Mouse (Mus musculus): ENCODE measurements around the gene Mknk2. TPM values are rescaled to one million over a fixed set of nuclear protein-coding genes. Genes with fewer than 3 reads are reported as not detected.

Gene Mknk2
- polyA plus RNA-seq, 1 experiment, result 163 TPM

DNA sequence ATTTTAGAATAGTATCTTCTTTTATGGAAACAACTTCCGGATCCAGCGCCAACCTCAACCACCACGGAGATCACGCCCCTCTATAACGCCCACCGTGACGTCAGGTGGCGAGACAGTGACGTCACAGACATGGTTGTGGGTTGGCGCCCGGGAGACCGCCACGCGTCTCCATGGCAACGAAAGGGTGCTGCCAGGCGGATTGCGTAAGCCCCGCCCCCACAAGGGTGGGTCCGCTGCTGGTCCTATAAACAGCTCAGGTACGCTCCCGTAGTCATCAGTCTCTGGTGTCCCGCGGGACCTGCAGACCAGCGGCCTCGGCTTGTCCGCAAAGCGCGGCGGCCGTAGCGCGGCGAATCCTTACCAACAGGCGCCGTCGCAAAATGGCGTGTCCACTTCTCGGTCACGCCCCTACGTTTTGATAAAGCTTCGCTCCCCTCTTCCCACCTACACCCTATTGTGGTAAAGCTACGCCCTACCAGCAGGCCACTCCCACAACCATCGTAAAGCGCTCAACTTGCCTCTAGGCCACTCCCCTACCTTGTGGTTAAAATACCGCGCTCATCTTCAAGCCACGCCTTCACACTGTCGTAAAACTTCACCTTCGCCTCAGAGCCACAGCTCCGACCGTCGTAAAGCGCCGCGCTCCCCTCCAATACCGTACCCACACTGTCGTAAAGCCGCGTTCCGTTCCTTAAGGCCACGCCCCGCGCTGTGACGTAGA, 55.8 kb downstream of the Mknk2 start:
- under 1% methylated on average over 64 of the region's 64 CpGs for WGBS
- Histone ChIP-seq H3K36me3 (ENCODE audit: control insufficient read depth, insufficient read depth, low read length) (no peaks in the 10 kb centered on the region), H3K4me1 (ENCODE audit: control insufficient read depth, insufficient read depth, low read length) (peaks cover 8% of the 10 kb centered on the region; the same call in 1 of the 2 replicates), H3K27ac (ENCODE audit: insufficient read depth, low read depth, low read length) (peak overlapping the region; percentile 83), H3K27me3 (replicated peaks; ENCODE audit: control insufficient read depth, insufficient read depth, low read length) (no peaks in the 10 kb centered on the region), H3K4me3 (ENCODE audit: insufficient read depth, low read depth, low read length) (peak overlapping the region; percentile 55)
- peak; percentile 81 for TF ChIP-seq POLR2A (IDR thresholded peaks at IDR 0.05; ENCODE audit: low read depth, low read length)
- TF ChIP-seq CTCF (conservative IDR thresholded peaks at IDR 0.05; ENCODE audit: insufficient read depth, insufficient read length, low read depth, low read length), result no peak
- DNase-seq, result peak; percentile 100

DNA sequence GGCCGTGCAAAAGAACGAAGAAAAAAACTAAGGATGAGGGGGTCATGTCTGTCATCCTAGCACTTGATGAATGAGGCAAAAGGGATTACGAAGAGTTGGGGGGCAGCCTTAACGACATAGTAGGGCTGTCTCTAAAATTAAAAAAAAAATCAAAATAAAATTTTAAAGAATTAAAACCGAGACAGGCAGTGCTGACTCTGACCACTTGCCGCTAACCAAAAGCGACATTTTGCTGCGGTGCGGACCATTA, 56.3 kb downstream of the Mknk2 start:
- TF ChIP-seq POLR2A (IDR thresholded peaks at IDR 0.05; ENCODE audit: low read depth, low read length) (no peak), CTCF (conservative IDR thresholded peaks at IDR 0.05; ENCODE audit: insufficient read depth, insufficient read length, low read depth, low read length) (no peak)
- DNase-seq, result no peak
- H3K4me1 ChIP-seq (ENCODE audit: control insufficient read depth, insufficient read depth, low read length), result peaks cover 8% of the 10 kb centered on the region; the same call in 1 of the 2 replicates
- no peaks in the 10 kb centered on the region for H3K36me3 ChIP-seq (ENCODE audit: control insufficient read depth, insufficient read depth, low read length)
- under 1% methylated on average over 9 of the region's 9 CpGs for WGBS
- peak overlapping the region; percentile 55; the same call in 1 of the 2 replicates for H3K4me3 ChIP-seq (ENCODE audit: insufficient read depth, low read depth, low read length)
- no peaks in the 10 kb centered on the region for H3K27me3 ChIP-seq (replicated peaks; ENCODE audit: control insufficient read depth, insufficient read depth, low read length)
- peak overlapping the region; percentile 1 for H3K27ac ChIP-seq (ENCODE audit: insufficient read depth, low read depth, low read length)

GRCm38 (mm10) chr10:80620796-80621689, 56.9 kb downstream of the Mknk2 start:
- peak overlapping the region; percentile 1 for H3K27ac ChIP-seq (ENCODE audit: insufficient read depth, low read depth, low read length)
- H3K36me3 ChIP-seq (ENCODE audit: control insufficient read depth, insufficient read depth, low read length), result no peaks in the 10 kb centered on the region
- 0 out of 2 replicates have a peak overlapping the region, but pooled peaks have one; percentile 17 for H3K4me3 ChIP-seq (ENCODE audit: insufficient read depth, low read depth, low read length)
- TF ChIP-seq CTCF (conservative IDR thresholded peaks at IDR 0.05; ENCODE audit: insufficient read depth, insufficient read length, low read depth, low read length) (no peak), POLR2A (IDR thresholded peaks at IDR 0.05; ENCODE audit: low read depth, low read length) (no peak)
- DNase-seq, result no peak
- peaks cover 2% of the 10 kb centered on the region; the same call in 1 of the 2 replicates for H3K4me1 ChIP-seq (ENCODE audit: control insufficient read depth, insufficient read depth, low read length)
- 39% methylated on average over 16 of the region's 16 CpGs for WGBS
- H3K27me3 ChIP-seq (replicated peaks; ENCODE audit: control insufficient read depth, insufficient read depth, low read length), result no peaks in the 10 kb centered on the region

- Histone ChIP-seq H3K36me3 (ENCODE audit: control insufficient read depth, insufficient read depth, low read length) (no peaks in the 10 kb centered on the region), H3K27me3 (replicated peaks; ENCODE audit: control insufficient read depth, insufficient read depth, low read length) (no peaks in the 10 kb centered on the region), H3K4me3 (ENCODE audit: insufficient read depth, low read depth, low read length) (no peak overlapping the region), H3K4me1 (ENCODE audit: control insufficient read depth, insufficient read depth, low read length) (no peaks in the 10 kb centered on the region; the same call in 1 of the 2 replicates), H3K27ac (ENCODE audit: insufficient read depth, low read depth, low read length) (no peak overlapping the region)
- WGBS, result 88% methylated on average over 9 of the region's 9 CpGs
- no peak for DNase-seq
- TF ChIP-seq POLR2A (IDR thresholded peaks at IDR 0.05; ENCODE audit: low read depth, low read length) (no peak), CTCF (conservative IDR thresholded peaks at IDR 0.05; ENCODE audit: insufficient read depth, insufficient read length, low read depth, low read length) (no peak)
Measured at GRCm38 (mm10) chr10:80620365-80620764, 57.5 kb downstream of the Mknk2 start.

DNA sequence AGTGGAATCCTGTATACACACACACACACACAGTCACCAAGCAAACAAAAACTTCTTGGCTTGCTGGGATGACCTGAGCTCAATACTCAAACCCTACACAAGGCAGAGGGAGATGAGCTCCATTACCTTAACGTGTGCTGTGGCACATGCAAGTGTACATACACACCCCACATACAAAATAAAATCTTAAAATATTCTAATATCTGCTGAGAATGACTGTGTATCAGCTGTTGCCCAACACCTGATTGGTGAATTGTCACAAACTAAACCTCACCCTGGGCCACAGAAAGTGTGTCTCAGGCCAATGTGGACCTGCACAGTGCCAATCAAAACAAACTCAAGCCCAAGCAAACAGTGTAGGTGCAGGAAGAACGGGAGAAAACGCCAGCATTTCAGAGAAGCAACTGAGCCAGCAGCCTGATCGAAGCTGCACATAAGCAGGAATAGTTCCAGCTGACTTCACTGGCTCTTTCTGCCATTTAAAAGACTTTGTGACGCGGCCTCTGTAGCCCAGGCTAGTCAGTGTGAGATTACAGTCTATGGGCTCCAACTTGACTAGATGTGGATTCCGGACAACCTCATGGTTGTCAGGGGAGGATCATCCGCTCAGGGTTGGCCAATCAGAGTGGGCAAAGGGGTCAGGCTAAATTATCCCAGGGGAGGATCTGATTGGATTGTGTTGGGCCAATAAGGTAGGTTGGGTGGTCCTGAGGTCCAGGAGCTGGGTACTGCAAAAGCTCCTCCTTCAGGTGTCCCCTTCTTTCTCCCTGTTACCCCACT, 58.3 kb downstream of the Mknk2 start:
- no peak overlapping the region for H3K4me3 ChIP-seq (ENCODE audit: insufficient read depth, low read depth, low read length)
- peak; percentile 49 for DNase-seq
- WGBS, result 55% methylated on average over 8 of the region's 8 CpGs
- H3K27me3 ChIP-seq (replicated peaks; ENCODE audit: control insufficient read depth, insufficient read depth, low read length), result no peaks in the 10 kb centered on the region
- H3K36me3 ChIP-seq (ENCODE audit: control insufficient read depth, insufficient read depth, low read length), result no peaks in the 10 kb centered on the region
- TF ChIP-seq POLR2A (IDR thresholded peaks at IDR 0.05; ENCODE audit: low read depth, low read length) (no peak), CTCF (conservative IDR thresholded peaks at IDR 0.05; ENCODE audit: insufficient read depth, insufficient read length, low read depth, low read length) (no peak)
- no peaks in the 10 kb centered on the region; the same call in 1 of the 2 replicates for H3K4me1 ChIP-seq (ENCODE audit: control insufficient read depth, insufficient read depth, low read length)
- H3K27ac ChIP-seq (ENCODE audit: insufficient read depth, low read depth, low read length), result no peak overlapping the region

- DNase-seq, result peak; percentile 79
- peak overlapping the region; percentile 39 for H3K27ac ChIP-seq (ENCODE audit: insufficient read depth, low read depth, low read length)
- H3K36me3 ChIP-seq (ENCODE audit: control insufficient read depth, insufficient read depth, low read length), result no peaks in the 10 kb centered on the region
- no peaks in the 10 kb centered on the region; the same call in 1 of the 2 replicates for H3K4me1 ChIP-seq (ENCODE audit: control insufficient read depth, insufficient read depth, low read length)
- no peak overlapping the region for H3K4me3 ChIP-seq (ENCODE audit: insufficient read depth, low read depth, low read length)
- no peak for TF ChIP-seq POLR2A (IDR thresholded peaks at IDR 0.05; ENCODE audit: low read depth, low read length)
- no peak for TF ChIP-seq CTCF (conservative IDR thresholded peaks at IDR 0.05; ENCODE audit: insufficient read depth, insufficient read length, low read depth, low read length)
- no peaks in the 10 kb centered on the region for H3K27me3 ChIP-seq (replicated peaks; ENCODE audit: control insufficient read depth, insufficient read depth, low read length)
- 49% methylated on average over 9 of the region's 9 CpGs for WGBS
Measured at GRCm38 (mm10) chr10:80618181-80618580, 59.7 kb downstream of the Mknk2 start.

Other genes with a start within 250 kb of the Mknk2 start
- 33.3 and 38.6 TPM in 2 replicates for gene Tcf3, start 244.5 kb downstream of the Mknk2 start, polyA plus RNA-seq (2012; rRNA removed)
- 0.03 TPM in 1 of 2 replicates, not detected in the other for gene Onecut3, start 183.3 kb downstream of the Mknk2 start, polyA plus RNA-seq (2012; rRNA removed)
- gene Atp8b3, start 139.0 kb downstream of the Mknk2 start, polyA plus RNA-seq (2012; rRNA removed), result 0.17 and 0.46 TPM in 2 replicates
- gene Rexo1, start 116.6 kb downstream of the Mknk2 start, polyA plus RNA-seq (2012; rRNA removed), result 28.7 and 37.9 TPM in 2 replicates
- gene Klf16, start 100.8 kb downstream of the Mknk2 start, polyA plus RNA-seq (2012; rRNA removed), result 8.7 and 10.7 TPM in 2 replicates
- gene Abhd17a, start 87.8 kb downstream of the Mknk2 start, polyA plus RNA-seq (2012; rRNA removed), result 175 and 221 TPM in 2 replicates
- 96.0 and 98.2 TPM in 2 replicates for gene Scamp4, start 75.2 kb downstream of the Mknk2 start, polyA plus RNA-seq (2012; rRNA removed)
- gene Adat3, start 75.2 kb downstream of the Mknk2 start, polyA plus RNA-seq (2012; rRNA removed), result 3.4 and 4.4 TPM in 2 replicates
- gene Gm49322, start 72.1 kb downstream of the Mknk2 start, polyA plus RNA-seq (2012; rRNA removed), result 0.91 and 1.6 TPM in 2 replicates
- 166 and 193 TPM in 2 replicates for gene Csnk1g2, start 55.3 kb downstream of the Mknk2 start, polyA plus RNA-seq (2012; rRNA removed)
- gene Btbd2, start 21.0 kb downstream of the Mknk2 start, polyA plus RNA-seq (2012; rRNA removed), result 77.7 and 80.7 TPM in 2 replicates
- gene Mob3a, start 23.9 kb upstream of the Mknk2 start, polyA plus RNA-seq (2012; rRNA removed), result 14.3 and 19.5 TPM in 2 replicates
- 36.8 and 39.5 TPM in 2 replicates for gene Izumo4, start 24.1 kb upstream of the Mknk2 start, polyA plus RNA-seq (2012; rRNA removed)
- 87.7 and 105 TPM in 2 replicates for gene Ap3d1, start 64.2 kb upstream of the Mknk2 start, polyA plus RNA-seq (2012; rRNA removed)
- gene Dot1l, start 77.1 kb upstream of the Mknk2 start, polyA plus RNA-seq (2012; rRNA removed), result 18.4 and 19.5 TPM in 2 replicates
- 22.6 and 23.1 TPM in 2 replicates for gene Sf3a2, start 120.1 kb upstream of the Mknk2 start, polyA plus RNA-seq (2012; rRNA removed)
- gene Plekhj1, start 120.5 kb upstream of the Mknk2 start, polyA plus RNA-seq (2012; rRNA removed), result 36.9 and 39.3 TPM in 2 replicates
- 0.17 and 0.23 TPM in 2 replicates for gene Amh, start 127.1 kb upstream of the Mknk2 start, polyA plus RNA-seq (2012; rRNA removed)
- gene Jsrp1, start 135.4 kb upstream of the Mknk2 start, polyA plus RNA-seq (2012; rRNA removed), result 0.20 and 3.2 TPM in 2 replicates
- gene Oaz1, start 148.5 kb upstream of the Mknk2 start, polyA plus RNA-seq (2012; rRNA removed), result 1,045 and 1,074 TPM in 2 replicates
- 0.03 and 0.09 TPM in 2 replicates for gene Lingo3, start 165.9 kb upstream of the Mknk2 start, polyA plus RNA-seq (2012; rRNA removed)
- 79.0 and 98.1 TPM in 2 replicates for gene Lsm7, start 177.1 kb upstream of the Mknk2 start, polyA plus RNA-seq (2012; rRNA removed)
- gene Sppl2b, start 177.2 kb upstream of the Mknk2 start, polyA plus RNA-seq (2012; rRNA removed), result 58.2 and 88.0 TPM in 2 replicates
- gene Tmprss9, start 193.7 kb upstream of the Mknk2 start, polyA plus RNA-seq (2012; rRNA removed), result 0.33 and 0.52 TPM in 2 replicates
- 375 and 474 TPM in 2 replicates for gene Timm13, start 222.9 kb upstream of the Mknk2 start, polyA plus RNA-seq (2012; rRNA removed)
- 8.5 and 10.1 TPM in 2 replicates for gene Lmnb2, start 240.1 kb upstream of the Mknk2 start, polyA plus RNA-seq (2012; rRNA removed)

All from kidney, adult 2 months (tissue).